Mouse (Mus musculus) limb, embryonic 14.5 days (tissue): ENCODE results near the gene Fam172a. TPM values are rescaled to one million over a fixed set of nuclear protein-coding genes. Genes with fewer than 3 reads are reported as not detected.

Source experiments
- ATAC-seq: fragments of 200-750 bp; cut with Nextera tagmentation; 2 replicates; pipeline ENCODE4 v1.8.0; 2017; ENCODE audit warnings: low read depth, moderate number of reproducible peaks, moderate TSS enrichment; ENCODE audit not compliant: low FRiP score
- DNase-seq: peaks from one replicate; pipeline ENCODE4 v3.0.0-alpha.2; 2015; ENCODE audit warnings: low spot score
- H3K27ac ChIP-seq: fragments of 300-500 bp; sonication (generic); replicated peaks from 2 replicates; pipeline ENCODE4 v1.5.1; 2014; ENCODE audit warnings: low read depth, mild to moderate bottlenecking, low read length, moderate library complexity, mixed read lengths
- H3K27me3 ChIP-seq: fragments of 300-500 bp; sonication (generic); 2 replicates; pipeline ENCODE4 v1.6.1; 2014; ENCODE audit warnings: low read length, mixed read lengths; ENCODE audit not compliant: control insufficient read depth, insufficient read depth
- H3K36me3 ChIP-seq: fragments of 300-500 bp; sonication (generic); 2 replicates; pipeline ENCODE4 v1.6.1; 2014; ENCODE audit warnings: mild to moderate bottlenecking, low read length, moderate library complexity, mixed read lengths; ENCODE audit not compliant: control insufficient read depth, insufficient read depth
- H3K4me1 ChIP-seq: fragments of 300-500 bp; sonication (generic); 2 replicates; pipeline ENCODE4 v1.6.1; 2014; ENCODE audit warnings: antibody characterized with exemption, low read length, mixed read lengths; ENCODE audit not compliant: control insufficient read depth, insufficient read depth
- H3K4me2 ChIP-seq: fragments of 300-500 bp; sonication (generic); replicated peaks from 2 replicates; pipeline ENCODE4 v1.6.1; 2014; ENCODE audit warnings: low read depth, mild to moderate bottlenecking, low read length, moderate library complexity; ENCODE audit not compliant: severe bottlenecking
- H3K4me3 ChIP-seq: fragments of 300-500 bp; sonication (generic); replicated peaks from 2 replicates; pipeline ENCODE4 v1.5.1; 2014; ENCODE audit warnings: low read length
- H3K9ac ChIP-seq: fragments of 300-500 bp; sonication (generic); 2 replicates; pipeline ENCODE4 v1.6.1; 2014; ENCODE audit warnings: mild to moderate bottlenecking, low read depth, low read length, moderate library complexity; ENCODE audit not compliant: severe bottlenecking
- H3K9me3 ChIP-seq: fragments of 300-500 bp; sonication (generic); 2 replicates; pipeline ENCODE4 v1.6.1; 2016; ENCODE audit warnings: low read length; ENCODE audit not compliant: control insufficient read depth
- POLR2A ChIP-seq: fragments of 200-500 bp; IDR thresholded peaks from 2 replicates; pipeline ENCODE4 v1.8.0; 2012; ENCODE audit warnings: inconsistent platforms, mild to moderate bottlenecking, moderate library complexity, borderline replicate concordance; ENCODE audit not compliant: insufficient read depth, insufficient read length; ENCODE audit errors: extremely low read depth
- WGBS: fragments of 180-500 bp; shearing (Covaris S2); extraction: QIAGEN DNeasy Blood & Tissue Kit; methylation state at CpG from one replicate; pipeline ENCODE4 v1.1.7; 2014; 5-methylcytosine and 5-hydroxymethylcytosine counted together
- polyA plus RNA-seq, 2 experiments: library from polyadenylated mRNA; depleted of rRNA in 1 of 2; stranded (reverse) in 1 of 2; unstranded in 1 of 2; fragments of >200 nt; fragmentation: Nextera tagmentation in 1 of 2; extraction: Ambion mirVana in 1 of 2; gene quantifications; 2 replicates each; pipeline versions ENCODE4 v1.2.1 to v1.2.3; 2012 to 2014

Gene Fam172a
- polyA plus RNA-seq, 2 experiments: 11.5 to 32.2 TPM

DNA sequence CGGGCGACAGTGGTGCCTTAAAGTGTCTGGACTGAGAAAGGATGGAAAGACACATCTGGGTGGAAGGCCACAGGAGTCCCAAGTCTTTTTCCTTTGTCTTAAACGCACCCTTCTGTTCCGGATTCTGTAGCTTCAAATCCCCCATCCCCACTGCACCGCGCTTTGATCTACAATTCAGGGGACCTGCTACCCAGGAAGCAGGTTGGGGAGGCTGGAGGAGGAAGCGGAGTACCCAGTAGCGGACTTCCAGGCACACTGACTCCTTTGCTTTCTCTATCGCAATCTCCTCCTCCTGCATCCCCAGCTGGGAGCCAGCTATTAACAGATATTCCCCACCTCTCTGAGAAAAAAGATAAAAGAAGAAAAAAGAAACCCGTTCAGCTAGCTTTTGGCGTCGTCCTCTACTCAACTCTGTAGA is 507.8 kb downstream of the Fam172a start:
- 1% methylated on average over 12 of the region's 12 CpGs for WGBS
- H3K9me3 ChIP-seq: no peaks in the 10 kb centered on the region
- H3K36me3 ChIP-seq: no peaks in the 10 kb centered on the region
- no peak overlapping the region for H3K27ac ChIP-seq
- H3K4me2 ChIP-seq: peak overlapping the region; percentile 55
- H3K4me1 ChIP-seq: 0 out of 2 replicates have a peak, but pooled peaks cover 4% of the 10 kb centered on the region
- ATAC-seq (no peak), DNase-seq (no peak)
- H3K9ac ChIP-seq: no peak overlapping the region
- no peak for TF ChIP-seq POLR2A
- peaks cover 79% of the 10 kb centered on the region for H3K27me3 ChIP-seq
- H3K4me3 ChIP-seq: peak overlapping the region; percentile 31

DNA sequence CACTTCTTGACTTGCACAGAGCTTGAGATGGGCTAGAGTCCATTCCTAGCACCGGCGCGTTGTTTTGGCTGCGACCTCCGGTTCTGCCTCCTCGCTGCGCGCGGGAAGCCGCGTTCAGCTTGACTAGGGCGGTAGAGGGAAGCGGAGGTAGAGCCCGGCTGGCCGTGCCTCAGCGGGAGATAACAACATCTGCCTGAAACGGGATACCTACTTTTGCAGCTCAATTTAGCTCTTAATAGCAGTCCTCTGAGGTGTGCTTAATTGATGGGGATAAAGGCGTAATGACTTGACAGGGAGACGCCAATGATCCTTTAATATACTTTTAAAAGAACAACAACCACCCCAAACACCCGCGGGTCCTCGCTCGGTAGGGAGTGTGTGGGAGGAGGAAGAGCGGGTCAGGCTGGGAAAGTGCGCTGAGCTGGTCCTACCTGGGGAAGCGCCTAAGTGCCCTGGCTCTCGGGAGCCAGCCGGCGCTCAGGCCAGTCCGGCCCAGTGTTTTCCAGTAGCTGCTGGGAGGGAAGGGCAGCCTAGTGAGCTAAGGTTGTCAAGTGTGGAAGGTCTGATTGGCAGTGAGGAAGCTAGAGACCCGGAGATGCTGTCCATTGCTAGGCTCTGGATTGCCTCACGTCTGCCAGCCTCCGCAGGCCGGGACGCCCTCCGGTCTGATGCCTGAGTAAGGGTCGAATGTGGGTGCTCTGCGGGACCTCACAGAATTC is 508.4 kb downstream of the Fam172a start:
- DNase-seq: no peak
- Histone ChIP-seq H3K36me3 (no peaks in the 10 kb centered on the region), H3K4me2 (peak overlapping the region; percentile 55), H3K4me1 (0 out of 2 replicates have a peak, but pooled peaks cover 4% of the 10 kb centered on the region), H3K27me3 (peaks cover 74% of the 10 kb centered on the region), H3K9ac (0 out of 2 replicates have a peak overlapping the region, but pooled peaks have one; percentile 9), H3K27ac (no peak overlapping the region), H3K4me3 (peak overlapping the region; percentile 31), H3K9me3 (no peaks in the 10 kb centered on the region)
- no peak for TF ChIP-seq POLR2A
- peak; percentile 21 for ATAC-seq
- WGBS: under 1% methylated on average over 37 of the region's 38 CpGs

DNA sequence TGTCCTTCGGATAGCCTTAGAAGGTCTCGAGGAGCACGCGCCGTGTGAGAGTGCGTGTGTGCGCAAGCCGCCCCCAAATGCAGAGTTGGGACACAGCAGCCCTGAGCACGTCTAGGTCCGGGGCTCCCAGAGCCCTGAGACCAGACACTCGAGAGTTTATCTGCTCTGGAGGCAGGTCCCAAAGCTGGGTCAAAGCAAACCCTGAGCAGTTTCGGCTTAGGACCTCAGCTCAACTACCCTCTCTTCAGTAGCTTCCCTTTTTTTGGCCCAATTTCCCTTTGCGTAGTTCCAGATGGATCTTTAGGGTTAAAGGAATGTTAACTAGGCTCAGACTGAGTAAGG is 508.9 kb downstream of the Fam172a start:
- Histone ChIP-seq H3K4me3 (peak overlapping the region; percentile 31), H3K36me3 (no peaks in the 10 kb centered on the region), H3K4me1 (0 out of 2 replicates have a peak, but pooled peaks cover 4% of the 10 kb centered on the region), H3K9ac (0 out of 2 replicates have a peak overlapping the region, but pooled peaks have one; percentile 9), H3K27ac (no peak overlapping the region), H3K4me2 (peak overlapping the region; percentile 55), H3K9me3 (no peaks in the 10 kb centered on the region), H3K27me3 (peaks cover 69% of the 10 kb centered on the region)
- TF ChIP-seq POLR2A: no peak
- ATAC-seq (peak; percentile 12; the same call in 1 of the 2 replicates), DNase-seq (no peak)
- 1% methylated on average over 13 of the region's 13 CpGs for WGBS

DNA sequence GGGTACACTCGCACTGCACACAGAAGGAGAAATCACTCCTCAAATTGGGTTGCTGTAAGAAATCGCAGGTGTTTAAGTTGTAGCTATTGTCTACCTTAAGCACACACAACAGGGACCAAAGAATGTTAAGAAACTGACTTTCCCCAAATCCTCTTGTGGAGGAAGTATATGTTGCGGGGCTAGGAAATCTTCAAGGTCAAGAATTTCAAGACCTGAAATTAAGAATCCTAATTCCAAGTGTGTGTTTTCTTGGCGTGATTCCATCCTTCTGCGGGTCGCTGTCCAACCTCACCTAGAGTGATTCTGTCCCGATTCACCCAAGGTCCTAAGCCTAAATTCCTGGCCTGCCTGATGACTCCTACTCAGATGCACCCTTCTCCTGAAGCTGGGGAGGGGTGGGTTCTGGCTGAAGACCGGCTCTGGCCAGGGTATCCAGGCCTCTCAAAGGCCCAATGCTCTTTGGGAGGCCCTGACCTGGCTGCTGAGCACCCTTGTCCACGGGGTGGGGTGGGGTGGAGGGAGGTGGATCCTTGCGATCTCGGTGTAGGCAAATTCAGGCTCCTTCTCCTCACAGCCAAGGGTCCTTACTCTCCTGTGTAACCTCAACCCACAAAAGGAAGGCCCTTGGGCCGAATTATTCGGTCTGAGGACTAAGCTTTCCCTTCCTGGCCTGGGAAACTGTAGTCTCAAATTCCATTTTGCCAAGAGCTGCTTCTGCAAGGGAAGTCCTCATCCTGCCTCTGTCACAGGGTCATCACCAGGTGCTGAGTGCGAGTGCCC is 509.6 kb downstream of the Fam172a start:
- no peak overlapping the region for H3K4me2 ChIP-seq
- H3K27ac ChIP-seq: no peak overlapping the region
- DNase-seq (no peak), ATAC-seq (no peak)
- 21% methylated on average over 14 of the region's 14 CpGs for WGBS
- no peak overlapping the region for H3K9ac ChIP-seq
- no peaks in the 10 kb centered on the region for H3K36me3 ChIP-seq
- H3K4me1 ChIP-seq: 0 out of 2 replicates have a peak, but pooled peaks cover 4% of the 10 kb centered on the region
- TF ChIP-seq POLR2A: no peak
- H3K27me3 ChIP-seq: peaks cover 62% of the 10 kb centered on the region
- H3K9me3 ChIP-seq: no peaks in the 10 kb centered on the region
- no peak overlapping the region for H3K4me3 ChIP-seq

DNA sequence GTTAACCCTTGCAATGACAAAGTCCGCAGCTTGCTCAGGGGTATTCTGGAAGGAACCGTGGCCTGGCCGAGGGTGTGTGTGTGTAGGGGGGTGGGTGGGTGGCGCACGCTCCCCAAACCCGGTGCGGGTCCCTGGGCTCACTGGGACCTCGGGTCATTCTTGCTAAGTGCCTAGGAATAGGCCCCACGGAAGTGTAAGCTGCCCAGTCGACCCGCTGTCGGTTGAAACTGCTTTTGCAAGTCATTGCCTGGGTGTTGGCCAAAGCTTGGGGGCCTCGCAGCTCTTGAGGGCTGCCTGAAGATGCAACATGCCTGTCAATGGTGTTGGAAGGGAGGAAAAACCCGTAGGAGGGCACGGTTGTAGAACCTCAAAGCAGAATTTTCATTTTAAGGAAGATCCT is 510.3 kb downstream of the Fam172a start:
- H3K36me3 ChIP-seq: no peaks in the 10 kb centered on the region
- H3K4me3 ChIP-seq: no peak overlapping the region
- TF ChIP-seq POLR2A: no peak
- DNase-seq: no peak
- WGBS: 15% methylated on average over 13 of the region's 15 CpGs
- no peaks in the 10 kb centered on the region for H3K9me3 ChIP-seq
- no peak overlapping the region for H3K27ac ChIP-seq
- H3K4me2 ChIP-seq: no peak overlapping the region
- peaks cover 58% of the 10 kb centered on the region for H3K27me3 ChIP-seq
- 0 out of 2 replicates have a peak, but pooled peaks cover 4% of the 10 kb centered on the region for H3K4me1 ChIP-seq
- ATAC-seq: no peak
- H3K9ac ChIP-seq: no peak overlapping the region
